Mouse (Mus musculus): ENCODE data around the gene Epb41. TPM values are rescaled to one million over a fixed set of nuclear protein-coding genes. Genes with fewer than 3 reads are reported as not detected.

The Epb41 gene
- polyA plus RNA-seq, 1 experiment from 2014 or later: 61.7 TPM

DNA sequence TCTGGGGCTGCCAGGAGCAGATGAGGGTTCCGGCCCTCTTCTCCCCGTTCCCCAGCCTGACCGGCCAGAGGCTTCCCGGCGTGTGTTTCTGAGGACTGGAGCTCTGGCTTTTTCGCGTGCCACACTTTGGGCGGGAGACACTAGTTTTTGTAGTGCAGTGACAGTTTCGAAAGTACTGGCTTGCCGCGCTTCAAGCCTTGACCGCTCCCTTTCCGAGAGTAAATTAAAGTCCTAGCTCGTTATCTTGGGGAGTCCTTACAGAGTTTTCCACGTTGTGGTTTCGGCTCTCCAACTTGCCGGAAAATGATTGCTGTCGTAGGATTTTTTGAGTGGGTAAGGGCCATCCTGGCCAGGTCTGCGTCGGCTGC is 201.0 kb downstream of the Epb41 start:
- no peak for ATAC-seq
- H3K9ac ChIP-seq (ENCODE audit: low read depth, low read length): peak overlapping the region; percentile 100
- H3K4me1 ChIP-seq (ENCODE audit: control insufficient read depth, insufficient read depth, low read length): peaks cover 36% of the 10 kb centered on the region
- peak overlapping the region; percentile 100 for H3K27ac ChIP-seq (ENCODE audit: low read length)
- WGBS: under 1% methylated on average over 20 of the region's 20 CpGs
- peak overlapping the region; percentile 68 for H3K4me2 ChIP-seq (ENCODE audit: low read length)
- H3K9me3 ChIP-seq (replicated peaks; ENCODE audit: control insufficient read depth, low read length, poor library complexity, severe bottlenecking): no peaks in the 10 kb centered on the region
- H3K36me3 ChIP-seq (ENCODE audit: control insufficient read depth, insufficient read depth, low read length): no peaks in the 10 kb centered on the region
- peak overlapping the region; percentile 97 for H3K4me3 ChIP-seq (ENCODE audit: low read depth, low read length)
- H3K27me3 ChIP-seq (ENCODE audit: control insufficient read depth, insufficient read depth, low read depth, low read length): no peaks in the 10 kb centered on the region

Small RNA genes lying within 50 kb of the gene (microRNA-seq; reads per million reads assigned to microRNA genes)
- not detected for gene Gm27445

Other genes starting within 250 kb of the Epb41 start
- gene Ptpru, start 237.0 kb downstream of the Epb41 start, polyA plus RNA-seq (2015; fragmentation: Nextera tagmentation; extraction: Ambion mirVana): 29.3 and 31.5 TPM in 2 replicates
- gene Mecr, start 231.9 kb downstream of the Epb41 start, polyA plus RNA-seq (2015; fragmentation: Nextera tagmentation; extraction: Ambion mirVana): 37.2 and 43.0 TPM in 2 replicates
- 100 and 112 TPM in 2 replicates for gene Srsf4, start 201.7 kb downstream of the Epb41 start, polyA plus RNA-seq (2015; fragmentation: Nextera tagmentation; extraction: Ambion mirVana)
- gene Tmem200b, start 153.6 kb downstream of the Epb41 start, polyA plus RNA-seq (2015; fragmentation: Nextera tagmentation; extraction: Ambion mirVana): 0.18 TPM in 1 of 2 replicates, not detected in the other
- not detected in 2 replicates for gene Gm10300, start 624 bp downstream of the Epb41 start, polyA plus RNA-seq (2015; fragmentation: Nextera tagmentation; extraction: Ambion mirVana)
- gene Oprd1, start 69.2 kb upstream of the Epb41 start, polyA plus RNA-seq (2015; fragmentation: Nextera tagmentation; extraction: Ambion mirVana): 0.39 and 0.84 TPM in 2 replicates
- 109 and 124 TPM in 2 replicates for gene Ythdf2, start 137.0 kb upstream of the Epb41 start, polyA plus RNA-seq (2015; fragmentation: Nextera tagmentation; extraction: Ambion mirVana)
- 40.0 and 41.1 TPM in 2 replicates for gene Gmeb1, start 186.3 kb upstream of the Epb41 start, polyA plus RNA-seq (2015; fragmentation: Nextera tagmentation; extraction: Ambion mirVana)
- gene Taf12, start 199.1 kb upstream of the Epb41 start, polyA plus RNA-seq (2015; fragmentation: Nextera tagmentation; extraction: Ambion mirVana): 42.8 and 45.2 TPM in 2 replicates
- 2.1 and 2.9 TPM in 2 replicates for gene Rab42, start 228.1 kb upstream of the Epb41 start, polyA plus RNA-seq (2015; fragmentation: Nextera tagmentation; extraction: Ambion mirVana)